Mouse (Mus musculus) right cerebral cortex, postnatal 10 days (tissue): ENCODE results near the gene Gm27021.
A peak's percentile ranks its signal among the peaks of the same experiment; 100 is the strongest.

ENCODE experiments used
- DNase-seq, 2 experiments: peaks; one replicate each; pipeline ENCODE4 v3.0.0; 2021; ENCODE audit warnings: low spot score in 2 of 2

Gene Gm27021

GRCm38 (mm10) chr8:120567731-120568130 lies 100.1 kb downstream of the Gm27021 start:
- no peak for DNase-seq

GRCm38 (mm10) chr8:120566681-120567080 lies 101.2 kb downstream of the Gm27021 start:
- DNase-seq: no peak

- no peak for DNase-seq
Observed at GRCm38 (mm10) chr8:120565151-120565711, 102.6 kb downstream of the Gm27021 start.

GRCm38 (mm10) chr8:120563851-120564837 lies 103.7 kb downstream of the Gm27021 start:
- DNase-seq: peak; percentile 86 to 87

- no peak for DNase-seq
Observed at GRCm38 (mm10) chr8:120563348-120563724, 104.5 kb downstream of the Gm27021 start.

- no peak for DNase-seq
Observed at GRCm38 (mm10) chr8:120562680-120563347, 105.1 kb downstream of the Gm27021 start.

GRCm38 (mm10) chr8:120561539-120562435 lies 106.1 kb downstream of the Gm27021 start:
- peak in 1 of 2 experiments; percentile 52 for DNase-seq

GRCm38 (mm10) chr8:120560535-120560934 lies 107.3 kb downstream of the Gm27021 start:
- DNase-seq: no peak

- DNase-seq: peak; percentile 76 to 81
Observed at GRCm38 (mm10) chr8:120559654-120560053, 108.2 kb downstream of the Gm27021 start.
